Mouse (Mus musculus): Measurements from ENCODE around the gene G6pc3.
"Not testable (repeated sequence)": the region's sequence is repeated elsewhere in the genome, so short reads cannot be mapped to it uniquely, and the experiment has no call there.

G6pc3 gene

DNA sequence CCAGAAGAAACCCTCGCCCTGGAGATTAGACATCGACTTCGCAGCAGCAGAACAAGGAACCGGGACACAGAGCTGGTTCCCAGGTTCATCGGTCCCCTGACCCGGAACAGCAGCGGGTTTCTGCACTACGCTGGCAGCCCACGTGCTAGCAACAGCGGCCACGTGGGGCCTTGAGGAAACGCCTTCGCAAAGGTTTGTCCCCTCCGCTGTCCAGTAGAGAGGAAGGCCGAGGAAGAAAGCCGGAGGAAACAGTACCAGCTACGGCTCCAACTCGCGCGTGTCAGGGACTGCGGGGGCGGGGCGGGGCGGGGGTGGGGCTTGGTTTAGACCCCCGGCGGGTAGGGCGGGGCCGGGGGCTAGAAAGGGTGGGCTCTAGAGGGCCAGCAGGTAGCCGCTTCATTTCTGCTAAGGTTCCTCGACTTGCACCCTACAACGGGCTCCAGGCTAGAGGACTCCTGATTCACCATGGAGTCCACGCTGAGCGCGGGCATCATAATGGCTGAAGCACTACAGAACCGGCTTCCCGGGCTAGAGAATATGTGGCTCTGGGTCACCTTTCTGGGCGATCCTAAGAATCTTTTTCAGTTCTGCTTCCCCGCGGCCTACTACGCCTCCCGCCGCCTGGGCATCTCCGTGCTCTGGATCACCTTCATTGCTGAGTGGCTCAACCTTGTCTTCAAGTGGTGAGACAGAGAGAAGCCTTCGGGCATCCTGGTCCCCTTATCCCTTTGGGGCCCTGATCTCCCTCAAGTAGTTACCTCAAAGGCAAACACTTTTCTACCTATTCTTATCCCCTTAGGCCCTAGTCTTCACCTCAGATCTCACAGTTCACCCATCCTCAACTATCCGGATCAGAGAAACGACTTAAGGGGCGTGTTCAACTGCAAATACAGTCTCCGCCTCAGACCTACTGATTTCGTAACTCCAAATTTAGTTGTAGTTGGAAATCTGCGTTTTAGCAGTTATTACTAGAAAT lies at the start of gene G6pc3:
Gene G6pc3, plus strand, starts transcription at position 160 of the 976 bp plus-strand sequence.
- peak; percentile 90 for DNase-seq

DNA sequence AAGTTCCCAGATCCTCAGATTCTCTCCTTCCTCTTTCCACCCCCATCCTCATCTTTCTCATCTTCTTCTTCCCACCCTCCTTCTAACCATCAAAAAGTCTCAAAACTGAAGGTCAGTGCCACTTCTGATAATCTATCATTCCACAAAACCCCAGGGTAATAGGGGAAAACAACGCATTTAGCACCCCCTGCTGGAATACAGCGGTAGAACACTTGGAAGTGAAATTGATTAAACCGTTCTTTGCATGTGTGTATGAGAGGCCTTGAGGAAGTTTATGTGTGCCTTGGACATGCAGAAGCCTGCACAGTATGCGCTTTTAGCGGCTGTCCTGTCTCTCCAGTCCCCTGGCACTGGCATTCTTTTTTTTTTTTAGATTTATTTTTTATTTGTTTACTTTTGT lies 48.9 kb upstream of the G6pc3 start:
- no peak for DNase-seq

DNA sequence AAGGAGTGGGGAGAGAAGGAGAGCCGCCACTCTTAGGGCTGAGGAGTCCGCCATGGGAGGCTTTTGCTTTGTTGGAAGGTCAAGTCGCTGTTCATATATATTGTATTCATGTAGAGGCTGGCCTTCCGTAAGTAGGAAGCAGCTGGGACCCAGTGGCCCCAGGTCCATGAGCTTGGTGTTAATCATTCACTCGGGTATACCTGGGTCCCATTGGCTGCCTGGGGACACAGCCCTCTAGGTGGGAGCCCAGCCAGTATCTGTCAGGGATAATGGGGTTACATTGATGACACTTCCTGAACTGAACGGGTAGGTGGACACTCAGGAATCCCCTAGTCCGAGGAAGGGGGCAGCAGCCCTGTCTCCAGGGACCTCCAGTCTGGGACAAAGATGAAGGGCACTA lies 47.1 kb upstream of the G6pc3 start:
- DNase-seq, result no peak

DNA sequence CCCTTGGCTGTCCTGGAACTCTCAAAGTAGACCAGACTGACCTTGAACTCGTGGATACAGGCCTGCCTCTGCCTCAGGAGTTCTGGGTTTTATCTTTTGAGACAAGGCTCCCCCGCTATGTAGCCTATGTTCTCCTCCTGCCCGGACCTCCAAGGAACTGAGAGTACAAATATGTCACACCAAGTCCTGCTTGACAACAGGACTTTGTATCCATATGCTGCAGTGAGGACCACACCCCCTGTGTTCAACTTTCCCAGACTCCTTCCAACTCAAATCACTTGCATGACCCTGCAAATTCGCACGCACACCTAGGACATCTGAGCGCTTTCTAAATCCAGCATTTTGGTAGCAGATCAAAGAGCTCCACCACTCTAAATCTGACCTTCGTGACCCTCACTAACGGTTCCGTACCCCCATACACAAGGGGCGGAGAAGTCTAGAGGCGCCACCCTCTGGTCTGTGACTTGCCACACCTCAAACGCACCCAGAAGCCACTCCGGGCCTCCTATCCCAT lies 44.4 kb upstream of the G6pc3 start:
- no peak for DNase-seq

DNA sequence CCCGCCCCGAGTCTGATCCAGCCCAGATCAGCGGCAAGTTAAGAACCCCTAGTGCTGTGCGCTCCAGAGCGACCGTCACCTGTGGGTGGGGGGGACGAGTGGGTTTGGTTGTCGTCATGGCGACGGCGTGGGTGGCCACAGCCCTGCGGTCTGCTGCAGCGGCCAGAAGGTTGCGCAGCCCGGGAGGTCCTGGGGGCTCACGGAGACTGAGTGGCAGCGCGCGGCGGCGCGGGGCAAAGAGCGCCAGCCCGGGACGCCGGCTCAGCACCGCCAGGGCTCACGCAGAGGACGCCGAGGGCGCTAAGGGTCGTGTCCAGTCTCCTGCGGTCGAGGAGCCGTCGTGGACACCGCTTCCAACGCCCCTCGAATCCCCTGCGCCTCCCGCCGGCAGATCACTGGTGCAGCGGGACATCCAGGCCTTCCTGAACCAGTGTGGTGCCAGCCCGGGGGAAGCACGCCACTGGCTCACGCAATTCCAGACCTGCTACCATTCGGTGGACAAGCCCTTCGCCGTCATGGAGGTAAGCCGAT lies 43.9 kb upstream of the G6pc3 start, which contains the start of gene Nags:
Gene Nags, plus strand, starts transcription at position 43 of the 531 bp plus-strand sequence.
- no peak for DNase-seq

DNA sequence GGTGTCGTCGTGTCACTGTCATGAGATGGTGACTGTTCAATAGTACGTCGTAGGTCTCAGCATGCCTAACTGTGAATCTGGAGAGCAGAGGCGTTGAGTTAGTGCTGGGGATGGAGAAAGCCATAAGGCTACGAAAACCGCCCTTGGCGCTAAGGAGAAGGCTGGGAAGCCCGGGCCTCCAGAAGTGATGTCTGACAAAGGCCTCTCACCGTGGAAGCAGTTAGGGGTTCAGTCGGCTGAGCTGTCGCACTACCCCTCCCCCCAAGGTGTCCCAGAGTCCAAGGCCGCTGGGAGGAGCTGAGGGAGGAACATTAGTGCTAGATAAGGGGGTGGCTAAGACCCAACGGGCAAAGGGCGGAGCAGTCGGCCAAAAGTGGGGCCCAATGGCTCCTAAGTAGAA lies 43.4 kb upstream of the G6pc3 start:
- DNase-seq, result no peak

DNA sequence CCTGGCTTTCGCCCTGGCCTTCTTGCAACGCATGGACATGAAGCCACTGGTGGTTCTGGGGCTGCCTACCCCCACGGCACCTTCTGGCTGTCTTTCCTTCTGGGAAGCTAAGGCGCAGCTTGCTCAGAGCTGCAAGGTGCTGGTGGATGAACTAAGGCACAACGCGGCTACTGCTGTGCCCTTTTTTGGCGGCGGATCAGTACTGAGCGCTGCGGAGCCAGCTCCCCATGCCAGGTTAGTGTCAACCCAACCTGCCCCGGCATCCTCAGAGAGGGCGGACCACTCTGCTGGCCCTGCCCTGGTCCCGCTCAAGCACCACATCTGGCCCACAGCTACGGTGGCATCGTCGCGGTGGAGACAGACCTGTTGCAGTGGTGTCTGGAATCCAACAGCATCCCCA lies 42.9 kb upstream of the G6pc3 start:
- no peak for DNase-seq

DNA sequence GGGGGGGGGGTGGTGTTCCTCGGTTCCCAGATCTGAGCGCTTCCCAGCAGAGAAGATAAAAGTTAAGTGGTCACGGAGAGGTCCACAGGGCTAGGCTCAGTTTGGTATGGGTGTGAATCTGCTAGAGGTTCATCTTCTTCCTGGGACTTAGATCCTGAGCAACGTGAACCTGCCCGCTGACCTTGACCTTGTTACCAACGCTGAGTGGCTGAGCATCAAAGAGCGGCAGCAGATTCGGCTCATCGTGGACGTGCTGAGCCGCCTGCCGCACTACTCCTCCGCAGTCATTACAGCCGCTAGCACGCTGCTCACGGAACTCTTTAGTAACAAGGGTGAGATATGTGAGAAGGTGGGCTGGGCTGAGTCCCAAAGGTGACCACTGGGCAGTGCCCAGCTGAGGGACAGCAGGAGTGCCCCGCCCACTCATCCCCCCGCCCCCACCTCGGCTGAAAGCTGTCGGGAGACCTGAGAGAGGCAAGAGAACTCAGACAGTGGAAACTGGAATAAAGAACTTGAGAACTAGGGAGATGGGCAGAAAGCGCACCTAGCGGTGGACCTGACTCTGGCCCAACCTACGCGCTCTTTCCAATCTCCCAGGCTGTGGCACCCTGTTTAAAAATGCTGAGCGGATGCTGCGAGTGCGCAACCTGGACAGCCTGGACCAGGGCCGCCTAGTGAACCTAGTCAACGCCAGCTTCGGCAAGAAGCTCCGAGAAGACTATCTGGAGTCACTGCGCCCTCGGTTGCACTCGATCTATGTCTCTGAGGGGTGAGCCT lies 42.0 kb upstream of the G6pc3 start:
- DNase-seq, result no peak

DNA sequence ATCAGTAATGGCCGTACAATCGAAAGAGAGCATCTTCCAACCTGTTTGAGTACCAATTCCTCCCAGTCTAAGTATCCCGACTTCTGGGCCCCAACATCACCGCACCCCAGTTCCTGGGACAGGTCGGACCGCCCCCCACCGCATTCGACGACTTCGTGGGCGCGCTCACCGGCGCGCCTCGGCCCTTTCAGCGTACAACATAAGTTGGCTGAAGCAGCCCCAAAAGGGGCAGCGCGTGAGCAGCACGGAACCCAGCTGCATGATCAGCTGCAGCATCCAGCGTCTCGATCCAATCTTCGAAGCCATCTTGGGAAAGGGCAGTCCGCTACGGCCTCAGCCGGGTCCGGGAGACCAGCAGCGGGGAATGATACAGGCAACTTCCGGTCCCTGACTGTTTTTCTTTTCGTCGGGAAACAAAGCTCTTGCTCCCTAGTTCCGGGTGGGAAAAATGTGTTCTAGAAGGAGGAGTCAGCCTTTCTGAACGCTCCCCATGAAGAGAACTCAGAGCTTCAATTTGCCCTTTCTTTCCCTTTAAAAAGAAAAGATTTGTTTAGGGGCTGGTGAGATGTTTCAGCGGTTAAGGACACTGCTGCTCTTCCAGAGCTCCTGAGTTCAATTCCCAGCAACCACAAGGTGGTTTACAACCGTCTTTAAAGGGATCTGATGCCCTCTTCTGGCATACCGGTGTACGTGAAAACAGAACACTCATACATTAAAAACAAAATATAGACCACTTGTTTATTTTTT lies 33.2 kb upstream of the G6pc3 start, which contains the start of gene Tmem101:
Gene Tmem101, minus strand, starts transcription at position 366 of the 747 bp plus-strand sequence.
- DNase-seq, result peak; percentile 86

DNA sequence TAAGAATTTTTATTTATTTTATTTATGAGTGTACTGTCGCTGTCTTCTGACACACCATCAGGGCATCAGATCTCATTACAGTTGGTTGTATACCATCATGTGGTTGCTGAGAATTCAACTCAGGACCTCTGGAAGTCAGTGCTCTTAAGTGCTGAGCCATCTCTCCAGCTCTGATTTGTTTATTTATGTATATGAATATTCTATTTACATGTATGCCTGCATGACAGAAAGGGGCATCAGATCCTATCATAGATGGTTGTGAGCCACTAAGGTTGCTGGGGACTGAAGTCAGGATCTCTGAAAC lies 32.7 kb upstream of the G6pc3 start:
- no peak for DNase-seq

DNA sequence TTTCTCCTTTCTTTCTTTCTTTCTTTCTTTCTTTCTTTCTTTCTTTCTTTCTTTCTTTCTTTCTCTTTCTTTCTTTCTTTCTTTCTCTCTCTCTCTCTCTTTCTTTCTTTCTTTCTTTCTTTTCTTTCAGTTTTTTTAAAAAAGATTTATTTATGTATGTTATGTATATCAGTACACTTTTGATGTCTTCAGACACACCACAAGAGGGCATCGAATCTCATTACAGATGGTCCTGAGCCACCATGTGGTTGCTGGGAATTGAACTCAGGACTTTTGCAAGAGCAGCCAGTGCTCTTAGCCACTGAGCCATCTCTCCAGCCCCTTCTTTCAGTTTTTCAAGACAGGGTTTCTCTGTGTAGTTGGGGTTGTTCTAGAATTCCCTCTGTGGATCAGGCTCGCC lies 31.4 kb upstream of the G6pc3 start:
- not testable (repeated sequence) for DNase-seq

DNA sequence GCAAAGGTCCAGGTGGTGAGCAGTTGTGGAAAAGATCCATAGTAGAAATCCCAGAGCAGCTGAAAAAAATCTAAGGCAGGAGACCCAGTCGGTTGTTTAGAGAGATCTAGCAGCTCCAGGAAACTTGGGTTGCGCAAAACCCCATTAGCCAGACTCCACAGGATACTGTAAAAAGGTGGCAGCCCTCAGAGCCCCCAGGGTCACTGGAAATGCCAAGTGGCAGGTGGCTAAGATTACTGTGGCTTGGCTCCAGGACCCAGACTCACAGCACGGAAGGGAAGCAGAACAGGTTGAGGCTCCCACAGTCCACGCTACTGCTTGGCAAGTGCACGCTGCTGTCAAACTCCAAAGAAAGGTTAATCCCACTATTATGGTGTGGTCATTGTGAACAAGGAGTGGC lies 29.6 kb upstream of the G6pc3 start:
- peak; percentile 81 for DNase-seq

DNA sequence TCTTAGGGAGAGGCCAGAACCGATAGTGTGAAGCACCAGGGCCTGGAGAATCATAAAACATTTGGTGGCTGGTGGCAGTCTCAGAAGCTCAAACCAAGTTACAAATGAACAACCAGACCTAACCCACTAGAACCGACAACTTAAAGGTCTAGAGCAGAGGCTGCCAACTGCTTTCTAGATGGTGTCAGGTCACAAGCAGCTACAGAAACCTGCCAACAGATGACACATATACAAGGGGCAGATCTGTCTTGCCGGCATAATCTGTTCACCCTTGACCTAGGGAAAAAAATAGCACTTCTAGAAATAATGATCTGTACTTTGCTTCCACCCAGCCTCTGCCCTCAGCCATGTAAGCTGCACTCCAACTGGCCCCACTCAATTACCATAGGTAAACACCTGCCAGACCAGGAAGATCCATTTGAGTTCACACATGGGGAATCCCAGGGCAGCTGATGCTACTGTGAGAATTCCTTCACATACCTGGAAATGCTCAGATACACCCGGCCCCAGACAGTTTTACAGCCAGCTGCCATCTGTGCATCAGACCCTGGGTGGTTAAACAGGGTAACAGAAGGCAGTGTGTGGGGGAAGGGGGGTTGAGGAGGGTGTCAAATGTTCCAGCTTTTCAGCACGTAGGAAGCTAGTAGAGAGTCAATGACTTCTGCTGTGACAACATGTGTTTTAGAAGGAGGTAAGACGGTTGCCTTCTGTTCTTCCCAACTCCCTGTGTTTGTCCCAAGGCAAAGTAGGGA lies 23.3 kb upstream of the G6pc3 start:
- peak; percentile 74 for DNase-seq

DNA sequence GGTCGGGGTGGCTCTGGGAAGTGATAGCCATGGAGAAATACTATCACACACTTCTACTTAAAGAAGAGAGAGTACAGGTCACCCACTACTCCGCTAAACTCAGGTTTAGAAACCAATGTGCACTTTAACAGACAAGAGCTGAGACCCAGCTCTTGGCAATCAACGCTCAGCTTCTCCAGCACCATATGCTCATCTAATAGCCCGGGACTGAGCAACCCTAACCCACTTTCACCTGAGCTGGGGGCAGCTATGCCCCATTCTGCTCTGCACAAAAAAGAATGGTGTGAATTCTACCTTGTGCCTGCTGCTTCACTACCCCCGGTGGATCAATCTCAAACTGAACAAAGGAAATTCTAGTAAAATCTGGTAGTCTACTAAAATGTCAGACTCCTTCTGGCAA lies 21.9 kb upstream of the G6pc3 start:
- no peak for DNase-seq

DNA sequence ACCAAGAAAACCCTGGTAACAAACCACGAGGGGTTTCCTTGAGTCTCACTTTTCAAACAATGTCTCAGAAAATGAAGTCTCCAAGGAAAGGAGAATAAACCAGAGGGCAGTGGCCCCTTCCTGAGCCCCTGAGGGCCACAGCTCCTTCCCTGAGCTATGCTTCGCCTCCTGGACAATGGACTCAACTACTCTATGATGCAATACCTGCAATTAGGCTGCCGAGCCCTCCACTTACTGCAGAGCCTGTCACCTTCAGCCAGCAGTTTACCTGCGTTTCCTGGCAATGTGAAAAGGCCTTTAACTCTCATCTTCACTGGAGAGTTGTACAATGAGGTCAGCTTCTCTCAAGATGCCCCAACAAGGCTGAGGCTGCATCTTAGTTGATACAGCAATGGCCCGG lies 20.7 kb upstream of the G6pc3 start:
- DNase-seq, result no peak

DNA sequence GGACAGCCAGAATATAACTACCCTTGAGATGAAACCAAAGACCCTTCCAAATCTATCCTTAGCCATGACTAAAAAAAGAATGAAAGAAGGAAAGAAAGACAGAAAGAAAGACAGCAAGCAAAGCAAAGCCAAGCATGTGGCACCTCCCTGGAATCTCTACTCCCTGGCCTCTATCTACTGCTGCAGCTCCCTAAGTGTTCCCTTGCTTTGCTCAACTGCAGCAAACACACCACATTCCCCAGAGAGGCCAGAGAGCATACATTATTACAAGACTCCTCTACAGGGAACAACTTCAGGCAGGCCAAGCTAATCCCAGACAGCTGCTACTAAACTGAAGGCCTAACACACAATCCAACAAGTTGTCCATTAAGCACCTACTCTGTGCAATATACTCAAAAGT lies 9.6 kb upstream of the G6pc3 start:
- DNase-seq, result no peak

DNA sequence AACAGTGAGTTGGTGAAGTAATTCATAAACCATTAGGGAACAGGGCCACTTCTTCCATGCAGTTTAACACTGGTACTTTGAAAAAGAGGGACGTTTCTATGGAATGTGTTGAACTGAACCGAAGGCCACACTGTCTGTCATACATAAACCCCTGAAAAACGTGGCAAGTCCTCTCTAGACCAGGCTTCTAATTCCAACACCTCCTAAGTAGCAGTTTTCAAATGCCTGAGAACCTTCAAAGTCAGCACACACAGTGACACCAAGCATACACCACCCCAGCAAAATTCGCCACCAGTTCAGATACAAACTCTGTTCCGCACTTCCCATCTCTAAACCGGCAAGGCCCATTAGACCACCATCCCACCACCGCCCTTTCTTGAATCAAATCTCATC lies 5.2 kb upstream of the G6pc3 start:
- DNase-seq, result no peak

DNA sequence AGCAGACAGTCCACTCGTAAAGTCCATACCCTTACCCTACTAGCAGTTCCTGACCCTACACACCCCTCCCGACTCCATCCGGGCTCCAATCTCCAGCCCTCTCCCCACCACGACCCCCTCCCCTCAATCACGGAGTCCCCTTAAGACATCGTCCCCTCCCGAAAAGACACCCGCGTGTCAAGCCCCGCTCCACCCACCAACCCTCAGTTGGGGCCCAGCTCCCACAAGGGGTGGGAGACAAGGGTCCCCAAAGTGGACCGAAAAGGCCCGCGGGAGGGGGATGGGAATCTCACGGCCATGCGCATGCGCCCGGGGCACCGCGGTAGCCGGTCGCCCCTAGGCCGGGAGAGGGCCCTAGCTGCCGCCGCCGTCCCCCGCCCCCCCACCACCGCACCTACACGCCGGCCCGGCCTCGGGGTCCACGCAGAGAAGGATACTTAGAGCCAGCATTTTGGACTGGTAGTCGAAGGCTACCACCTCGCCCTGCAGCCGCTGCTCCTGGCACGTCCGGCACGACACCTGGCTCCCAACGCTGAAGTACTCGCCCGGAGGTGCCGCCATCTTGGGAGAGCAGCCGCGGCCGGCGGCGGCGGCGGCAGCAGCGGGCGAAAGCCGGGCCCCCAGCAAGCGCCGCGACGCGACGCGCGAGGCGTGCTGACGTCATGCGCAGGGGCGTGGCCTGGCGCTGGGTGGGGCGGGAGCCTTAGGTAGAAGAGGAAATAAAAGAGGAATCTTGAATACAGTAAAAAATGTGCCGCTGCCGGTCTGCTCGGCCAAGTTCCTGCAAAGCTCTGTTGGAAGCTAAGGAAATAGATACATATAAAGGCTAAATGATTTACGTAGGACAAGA lies 4.5 kb upstream of the G6pc3 start, which contains the start of gene Lsm12:
Gene Lsm12, minus strand, starts transcription at position 651 of the 850 bp plus-strand sequence.
- peak; percentile 94 for DNase-seq

DNA sequence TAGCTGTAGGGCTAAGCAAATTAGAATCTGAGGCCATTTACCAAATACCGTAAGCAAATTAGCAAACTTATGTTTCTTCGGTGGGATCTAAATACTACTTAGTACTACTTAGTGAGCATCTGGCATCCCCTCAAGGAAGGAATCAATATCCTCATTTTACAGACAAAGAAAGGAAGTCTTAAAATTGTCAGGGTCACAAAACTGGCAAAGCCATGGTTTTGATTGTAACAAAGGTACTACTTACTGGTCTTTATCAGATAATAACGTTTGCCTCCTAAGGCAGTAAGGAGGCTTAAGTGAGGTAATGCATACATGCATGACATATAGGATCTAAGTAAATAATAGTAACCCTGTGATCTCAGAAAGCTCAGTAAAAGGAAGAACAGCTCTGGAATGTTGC lies 3.7 kb upstream of the G6pc3 start:
- DNase-seq, result no peak

DNA sequence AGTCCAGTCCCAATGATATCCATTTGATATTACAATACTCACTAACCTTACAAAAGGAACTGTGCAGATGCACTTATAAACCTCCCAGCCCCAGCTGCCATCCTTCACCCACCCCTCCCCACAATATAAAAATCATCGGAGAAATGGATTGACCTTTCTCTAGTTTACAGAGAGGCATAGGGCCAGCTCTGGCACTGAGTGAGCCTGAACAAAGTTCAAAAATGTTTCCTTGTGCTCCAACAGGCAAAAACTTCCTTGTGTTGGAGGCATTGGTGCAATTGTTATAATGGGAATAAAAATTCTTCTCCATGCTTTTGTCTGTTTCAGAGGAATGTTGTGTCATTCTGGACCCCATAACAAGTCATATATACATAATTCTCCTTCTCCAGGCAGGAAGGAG lies 3.2 kb upstream of the G6pc3 start:
- no peak for DNase-seq

DNA sequence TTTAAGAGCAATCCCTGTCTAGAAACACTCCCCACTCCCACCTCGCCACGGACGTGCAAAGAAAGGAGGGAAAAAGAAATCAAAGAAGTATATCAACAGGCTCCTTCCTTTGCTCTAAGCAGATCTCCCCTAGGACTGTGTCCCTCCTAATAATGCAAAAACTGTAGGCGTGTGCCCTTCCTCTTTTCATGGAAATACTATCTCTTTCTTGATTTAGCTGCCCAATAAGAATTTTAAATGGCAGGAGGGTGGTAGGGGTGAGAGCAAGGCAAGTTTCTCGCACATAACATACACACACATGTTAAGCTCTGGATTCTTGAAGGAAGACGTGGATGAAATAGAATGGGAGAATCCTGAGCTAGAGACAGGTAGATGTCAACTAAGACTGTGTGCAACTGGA lies 440 bp upstream of the G6pc3 start:
- DNase-seq, result peak; percentile 18

All from cerebellum, adult 11-12 months (tissue).